Mouse (Mus musculus): Measurements from ENCODE around the gene Fancl.

Fancl gene

DNA sequence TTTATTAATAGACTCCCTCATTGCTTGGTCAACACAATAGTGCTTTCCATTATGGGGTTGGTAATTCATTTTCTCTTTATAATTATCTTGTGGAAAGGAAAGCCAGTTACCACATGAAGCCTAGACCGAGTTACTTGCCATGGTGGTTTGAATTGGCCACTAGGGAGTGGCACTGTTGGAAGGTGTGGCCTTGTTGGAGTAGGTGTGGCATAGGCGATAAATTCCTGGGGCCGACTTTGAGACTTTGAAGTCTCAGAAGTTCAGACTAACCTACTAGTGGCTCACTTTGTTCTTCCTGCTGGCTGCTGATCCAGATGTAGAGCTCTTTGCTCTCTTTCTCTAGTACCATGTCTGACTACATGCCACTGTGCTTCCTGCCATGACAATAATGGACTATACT is 63.9 kb downstream of the Fancl start:
- DNase-seq (ENCODE audit: low read depth, low spot score) = no peak
- Histone ChIP-seq H3K36me3 (ENCODE audit: control insufficient read depth, insufficient read depth, low read length, poor library complexity, severe bottlenecking) (no peaks in the 10 kb centered on the region), H3K27me3 (ENCODE audit: control insufficient read depth, insufficient read depth, low read length, poor library complexity, severe bottlenecking) (no peaks in the 10 kb centered on the region)

DNA sequence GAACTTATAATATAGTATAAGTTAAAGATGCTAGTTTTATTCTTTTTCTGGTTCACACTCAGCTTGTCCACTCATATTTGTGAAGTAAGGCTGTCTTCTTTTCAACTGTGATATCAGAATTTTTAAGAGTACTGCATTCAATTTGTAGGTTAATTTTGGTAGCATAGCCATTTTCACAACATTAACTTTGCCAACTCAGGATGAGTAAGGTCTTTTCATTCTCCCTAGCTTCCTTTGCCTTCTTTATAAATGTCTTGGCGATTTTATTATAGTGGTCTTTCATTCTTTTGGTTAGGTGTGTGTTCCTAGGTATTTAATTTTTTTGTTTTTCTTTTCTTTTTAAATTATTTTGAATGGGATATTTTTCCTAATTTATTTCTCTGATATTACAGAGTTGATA is 64.7 kb downstream of the Fancl start:
- DNase-seq (ENCODE audit: low read depth, low spot score) = no peak
- H3K36me3 ChIP-seq (ENCODE audit: control insufficient read depth, insufficient read depth, low read length, poor library complexity, severe bottlenecking) = no peaks in the 10 kb centered on the region
- H3K27me3 ChIP-seq (ENCODE audit: control insufficient read depth, insufficient read depth, low read length, poor library complexity, severe bottlenecking) = no peaks in the 10 kb centered on the region

DNA sequence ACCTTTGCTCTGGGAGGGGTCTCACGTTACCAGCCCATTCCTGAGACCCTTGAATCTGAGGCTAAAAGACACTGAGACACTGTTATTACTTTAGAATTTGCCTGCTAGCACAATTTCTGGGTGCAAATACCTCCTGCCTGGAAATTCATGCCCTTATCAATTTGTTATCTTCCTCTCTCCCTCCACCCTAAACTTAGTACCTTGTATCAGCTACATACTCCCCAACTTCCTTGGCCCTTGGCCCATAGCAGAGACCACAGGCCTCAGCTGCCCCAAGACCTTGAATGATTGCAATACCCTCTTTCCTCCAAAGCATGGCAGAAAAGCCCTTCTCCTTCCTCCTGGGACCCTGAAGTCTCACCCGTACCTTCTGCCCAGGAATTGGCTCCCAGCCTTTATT is 65.3 kb downstream of the Fancl start:
- Histone ChIP-seq H3K36me3 (ENCODE audit: control insufficient read depth, insufficient read depth, low read length, poor library complexity, severe bottlenecking) (no peaks in the 10 kb centered on the region), H3K27me3 (ENCODE audit: control insufficient read depth, insufficient read depth, low read length, poor library complexity, severe bottlenecking) (no peaks in the 10 kb centered on the region)
- no peak for DNase-seq (ENCODE audit: low read depth, low spot score)

DNA sequence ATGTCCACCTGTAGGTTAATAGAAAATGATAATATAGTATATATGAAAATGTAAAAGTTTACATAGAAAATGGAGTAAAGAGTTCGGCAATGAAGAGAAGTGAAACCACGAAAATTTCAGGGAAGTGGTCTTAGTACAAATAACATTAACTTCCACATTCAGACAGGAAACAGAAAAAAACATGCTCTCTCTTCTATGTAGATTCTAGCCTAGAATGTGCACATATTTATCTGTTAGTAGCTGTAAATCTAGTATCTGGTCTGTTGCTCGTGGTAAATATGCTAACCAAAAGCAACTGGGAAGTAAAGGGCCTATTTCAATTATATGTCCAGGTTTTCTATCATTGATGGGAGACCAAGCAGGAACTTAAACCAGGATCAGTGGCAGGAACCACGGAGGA is 66.8 kb downstream of the Fancl start:
- H3K27me3 ChIP-seq (ENCODE audit: control insufficient read depth, insufficient read depth, low read length, poor library complexity, severe bottlenecking) = no peaks in the 10 kb centered on the region
- DNase-seq (ENCODE audit: low read depth, low spot score) = peak; percentile 68
- no peaks in the 10 kb centered on the region for H3K36me3 ChIP-seq (ENCODE audit: control insufficient read depth, insufficient read depth, low read length, poor library complexity, severe bottlenecking)

DNA sequence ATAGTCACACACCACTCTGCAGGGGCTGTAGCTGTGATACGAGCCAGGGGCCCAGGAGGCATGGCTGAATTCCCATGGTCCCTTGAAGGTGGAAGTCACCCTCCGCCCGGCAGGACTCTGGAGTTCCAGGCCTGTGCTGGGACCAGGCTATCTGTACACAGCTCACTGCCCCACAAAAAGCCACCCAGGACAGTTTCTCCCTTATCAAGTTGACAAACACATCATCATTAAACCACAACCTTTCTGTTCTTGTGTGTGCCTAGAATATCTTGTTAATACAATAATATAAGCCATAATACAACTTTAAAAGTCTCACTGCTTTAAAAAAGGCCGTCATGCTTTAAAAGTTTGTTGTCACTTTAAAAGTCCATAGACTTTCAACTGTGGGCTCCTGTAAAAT is 68.1 kb downstream of the Fancl start:
- DNase-seq (ENCODE audit: low read depth, low spot score) = no peak

DNA sequence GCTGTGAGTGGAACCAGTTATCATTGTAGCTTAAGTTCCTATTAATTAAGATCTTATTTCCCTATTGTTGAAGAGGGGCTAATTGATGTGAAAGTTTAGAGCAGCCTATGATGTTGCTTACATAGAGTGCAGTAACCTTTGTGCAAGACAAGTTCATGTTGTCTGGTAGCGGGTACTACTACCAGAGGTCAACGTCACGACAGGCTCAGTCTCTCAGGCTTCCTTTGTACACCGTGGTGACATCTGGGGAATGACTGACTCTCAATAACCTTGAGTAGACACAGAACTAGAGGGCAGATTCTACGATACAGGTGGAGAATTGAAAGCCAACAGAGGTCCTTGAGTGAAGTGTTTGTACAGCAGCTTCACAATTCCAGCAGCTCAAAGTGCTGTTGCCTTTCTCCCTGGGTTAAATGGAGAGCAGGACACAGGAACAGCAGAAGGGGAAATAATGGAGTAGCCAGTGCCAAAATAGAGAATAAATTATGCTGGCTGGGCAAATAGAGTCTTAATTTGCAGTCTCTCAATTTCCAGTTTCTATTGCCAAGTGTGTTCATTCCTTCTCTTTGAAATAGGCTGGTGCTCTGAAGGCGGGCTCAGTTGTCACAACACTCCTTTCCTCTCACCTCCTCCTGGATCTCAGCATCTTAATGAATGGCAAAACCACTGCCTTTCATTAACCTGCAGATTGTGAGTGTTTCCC is 91.3 kb downstream of the Fancl start:
- no peak for DNase-seq (ENCODE audit: low read depth, low spot score)
- Histone ChIP-seq H3K36me3 (ENCODE audit: control insufficient read depth, insufficient read depth, low read length, poor library complexity, severe bottlenecking) (peaks cover 1% of the 10 kb centered on the region; the same call in 1 of the 2 replicates), H3K27me3 (ENCODE audit: control insufficient read depth, insufficient read depth, low read length, poor library complexity, severe bottlenecking) (no peaks in the 10 kb centered on the region)

More for the DNA sequence above, 68.1 kb downstream of the Fancl start:
- no peaks in the 10 kb centered on the region for H3K36me3 ChIP-seq (ENCODE audit: control insufficient read depth, insufficient read depth, low read length, poor library complexity, severe bottlenecking)
- H3K27me3 ChIP-seq (ENCODE audit: control insufficient read depth, insufficient read depth, low read length, poor library complexity, severe bottlenecking) = no peaks in the 10 kb centered on the region

DNA sequence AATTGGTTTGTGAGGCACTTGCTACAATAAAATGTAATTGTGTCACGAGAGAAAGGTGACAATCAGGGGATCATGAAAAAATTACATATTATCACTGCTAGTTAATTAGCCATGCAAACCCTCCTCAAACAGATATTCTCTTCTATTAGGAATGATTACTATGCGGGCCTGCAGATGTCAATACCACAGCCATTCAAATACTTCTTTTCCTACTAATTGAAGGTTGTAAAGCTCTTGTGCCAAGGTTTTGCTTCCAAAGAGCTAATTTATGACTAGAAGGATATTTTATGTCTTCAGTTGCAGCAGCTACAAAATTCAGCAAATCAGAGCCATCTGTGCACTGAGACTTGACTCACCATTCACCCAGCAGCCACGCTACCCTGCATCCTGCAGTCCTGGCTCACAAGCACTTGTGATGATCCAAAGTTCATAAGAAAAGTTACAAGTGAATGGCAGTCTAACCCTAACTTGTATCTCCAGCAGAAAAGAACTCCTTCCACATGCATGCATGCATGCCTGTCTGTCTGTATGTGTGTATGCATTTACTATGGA is 95.8 kb downstream of the Fancl start:
- Histone ChIP-seq H3K27me3 (ENCODE audit: control insufficient read depth, insufficient read depth, low read length, poor library complexity, severe bottlenecking) (no peaks in the 10 kb centered on the region), H3K36me3 (ENCODE audit: control insufficient read depth, insufficient read depth, low read length, poor library complexity, severe bottlenecking) (no peaks in the 10 kb centered on the region; the same call in 1 of the 2 replicates)
- DNase-seq (ENCODE audit: low read depth, low spot score) = no peak

DNA sequence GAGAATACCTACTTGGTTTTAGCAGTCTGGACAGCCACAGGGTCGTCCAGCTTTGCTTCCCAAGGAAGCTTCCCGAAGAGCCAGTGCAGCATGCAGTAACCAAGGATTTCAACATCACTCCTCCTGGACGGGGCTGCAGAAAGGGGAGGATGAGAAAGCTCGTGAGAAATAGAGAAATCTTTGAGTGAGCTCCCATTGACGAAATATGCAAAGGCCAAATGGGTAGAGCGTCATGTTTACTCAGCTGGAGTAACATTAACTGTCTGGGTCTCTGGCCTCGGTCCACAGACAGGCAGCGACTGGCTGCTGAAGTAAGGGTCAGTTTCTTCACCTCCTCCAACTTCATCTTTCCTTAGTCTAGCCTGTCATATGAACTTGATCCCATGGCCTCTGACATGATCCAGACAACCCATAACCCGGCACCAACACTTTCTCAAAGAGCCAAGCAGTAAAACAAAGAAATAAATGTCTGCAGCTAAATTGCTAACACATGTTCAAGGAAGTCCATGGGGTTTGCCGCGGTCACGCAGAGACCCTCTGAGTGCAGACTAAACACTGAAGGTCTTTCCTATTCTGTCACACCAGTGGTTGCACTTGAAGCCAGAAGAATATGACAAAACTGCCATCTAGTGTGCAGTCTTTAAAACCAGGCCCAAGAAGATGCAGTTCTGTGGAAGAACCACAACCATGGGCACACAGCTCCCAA is 104.0 kb downstream of the Fancl start:
- peak; percentile 40 for DNase-seq (ENCODE audit: low read depth, low spot score)
- H3K27me3 ChIP-seq (ENCODE audit: control insufficient read depth, insufficient read depth, low read length, poor library complexity, severe bottlenecking) = no peaks in the 10 kb centered on the region
- H3K36me3 ChIP-seq (ENCODE audit: control insufficient read depth, insufficient read depth, low read length, poor library complexity, severe bottlenecking) = peaks cover 2% of the 10 kb centered on the region; the same call in 1 of the 2 replicates

DNA sequence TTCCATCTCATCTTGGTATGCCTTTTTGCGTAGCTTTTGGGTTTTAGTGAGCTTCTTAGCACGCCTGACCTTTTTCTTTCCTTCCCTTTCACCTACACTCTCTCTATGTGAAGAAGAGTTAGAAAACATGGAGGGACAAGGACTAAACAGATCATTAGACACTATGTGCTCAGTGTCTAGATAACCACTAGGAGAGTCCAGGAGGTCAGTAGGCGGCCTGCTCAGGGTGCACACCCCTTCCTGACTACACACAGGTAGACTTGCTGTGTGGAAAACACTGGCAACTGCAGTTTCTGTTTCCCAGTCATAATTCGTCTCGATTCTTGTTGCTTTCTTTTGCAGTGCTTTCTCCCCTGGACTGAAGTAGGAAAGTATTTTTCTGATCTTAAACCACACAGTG is 110.0 kb downstream of the Fancl start:
- Histone ChIP-seq H3K36me3 (ENCODE audit: control insufficient read depth, insufficient read depth, low read length, poor library complexity, severe bottlenecking) (peaks cover 3% of the 10 kb centered on the region; the same call in 1 of the 2 replicates), H3K27me3 (ENCODE audit: control insufficient read depth, insufficient read depth, low read length, poor library complexity, severe bottlenecking) (no peaks in the 10 kb centered on the region)
- no peak for DNase-seq (ENCODE audit: low read depth, low spot score)

DNA sequence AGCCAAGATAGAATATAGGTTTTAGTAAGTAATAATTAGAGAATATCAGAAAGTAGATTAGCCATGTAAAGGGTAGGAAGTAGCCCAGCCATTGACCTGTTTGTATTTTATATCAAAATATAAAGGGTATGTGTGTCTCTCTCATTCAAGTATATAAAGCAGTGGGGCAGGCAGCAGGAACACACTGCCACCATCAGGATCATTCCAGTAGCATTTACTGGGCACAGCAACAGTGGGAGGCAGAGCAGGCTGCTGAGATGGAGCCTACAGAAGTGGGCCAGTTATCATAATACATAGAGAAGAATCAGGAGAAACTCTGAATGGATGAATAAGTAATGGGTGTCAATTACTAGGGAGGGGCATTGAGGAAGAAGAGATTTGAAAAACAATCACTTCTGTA is 127.7 kb downstream of the Fancl start:
- DNase-seq (ENCODE audit: low read depth, low spot score) = peak; percentile 4
- H3K36me3 ChIP-seq (ENCODE audit: control insufficient read depth, insufficient read depth, low read length, poor library complexity, severe bottlenecking) = no peaks in the 10 kb centered on the region
- H3K27me3 ChIP-seq (ENCODE audit: control insufficient read depth, insufficient read depth, low read length, poor library complexity, severe bottlenecking) = no peaks in the 10 kb centered on the region

DNA sequence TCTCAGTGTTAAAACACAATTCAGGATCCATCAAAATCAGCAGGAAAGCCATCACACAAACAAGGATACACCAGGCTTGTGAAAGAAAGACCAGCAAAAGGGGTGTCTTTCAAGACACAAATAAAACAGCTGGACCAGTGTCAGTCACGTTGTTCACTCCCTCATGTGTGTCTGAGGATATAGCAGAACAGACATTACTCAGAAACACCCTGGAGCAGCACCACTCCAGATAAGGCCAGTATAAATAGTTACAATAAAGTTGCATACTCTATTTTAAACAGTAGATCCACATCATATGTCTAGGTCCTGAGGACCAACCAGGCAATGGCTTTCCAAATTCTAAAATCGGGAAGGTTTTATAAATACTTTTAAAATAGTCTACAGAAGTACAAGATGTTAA is 130.2 kb downstream of the Fancl start:
- no peak for DNase-seq (ENCODE audit: low read depth, low spot score)
- Histone ChIP-seq H3K36me3 (ENCODE audit: control insufficient read depth, insufficient read depth, low read length, poor library complexity, severe bottlenecking) (no peaks in the 10 kb centered on the region), H3K27me3 (ENCODE audit: control insufficient read depth, insufficient read depth, low read length, poor library complexity, severe bottlenecking) (no peaks in the 10 kb centered on the region; the same call in 1 of the 2 replicates)

DNA sequence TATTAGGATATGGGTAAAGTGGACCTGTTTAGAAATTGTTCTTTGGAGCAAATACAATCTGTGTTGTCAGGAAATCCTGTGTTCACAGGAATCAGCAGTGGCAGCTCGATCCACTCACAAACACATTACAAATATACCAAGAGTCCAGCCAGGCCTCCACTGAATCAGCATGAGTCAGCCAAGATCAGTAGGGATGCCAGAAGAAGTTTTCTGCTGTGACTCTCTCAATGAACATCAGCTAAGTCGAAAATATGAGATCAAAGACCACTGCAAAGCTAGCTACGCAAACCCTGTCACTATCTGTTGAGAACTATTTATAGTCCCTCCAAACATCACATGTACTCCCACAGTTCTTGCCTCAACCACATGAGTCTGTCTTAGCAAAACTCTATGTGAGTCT is 133.1 kb downstream of the Fancl start:
- DNase-seq (ENCODE audit: low read depth, low spot score) = no peak
- H3K36me3 ChIP-seq (ENCODE audit: control insufficient read depth, insufficient read depth, low read length, poor library complexity, severe bottlenecking) = no peaks in the 10 kb centered on the region
- H3K27me3 ChIP-seq (ENCODE audit: control insufficient read depth, insufficient read depth, low read length, poor library complexity, severe bottlenecking) = no peaks in the 10 kb centered on the region; the same call in 1 of the 2 replicates

Measured in splenic B cell, adult 2 months (primary cell).